Mouse (Mus musculus) thymus, adult 2 months (tissue): ENCODE measurements around the gene Ddias. TPM values are rescaled to one million over a fixed set of nuclear protein-coding genes. Genes with fewer than 3 reads are reported as not detected.

Source experiments
- DNase-seq: peaks from one replicate; pipeline ENCODE4 v3.0.0; 2021
- H3K27ac ChIP-seq: fragments of 200-500 bp; 2 replicates; pipeline ENCODE4 v1.5.1; 2012; ENCODE audit warnings: low read length, control low read depth; ENCODE audit not compliant: control insufficient read depth, insufficient read depth
- H3K27me3 ChIP-seq: fragments of 200-500 bp; 2 replicates; pipeline ENCODE4 v1.6.1; 2012; ENCODE audit warnings: mild to moderate bottlenecking, low read length, moderate library complexity, mixed read lengths; ENCODE audit not compliant: control insufficient read depth, insufficient read depth
- H3K36me3 ChIP-seq: fragments of 200-500 bp; 2 replicates; pipeline ENCODE4 v1.6.1; 2012; ENCODE audit warnings: mild to moderate bottlenecking, low read length, moderate library complexity; ENCODE audit not compliant: control insufficient read depth, insufficient read depth
- H3K4me1 ChIP-seq: fragments of 200-500 bp; replicated peaks from 2 replicates; pipeline ENCODE4 v1.6.1; 2012; ENCODE audit warnings: low read length; ENCODE audit not compliant: control insufficient read depth, insufficient read depth
- H3K4me3 ChIP-seq: fragments of 200-500 bp; 2 replicates; pipeline ENCODE4 v1.5.1; 2012; ENCODE audit warnings: mild to moderate bottlenecking, low read length, control low read depth, moderate library complexity; ENCODE audit not compliant: control insufficient read depth, insufficient read depth
- CTCF ChIP-seq: fragments of 200-500 bp; IDR thresholded peaks from 2 replicates; pipeline ENCODE4 v1.5.1; 2012; ENCODE audit warnings: mild to moderate bottlenecking, control low read depth, low read length, moderate library complexity, borderline replicate concordance; ENCODE audit not compliant: control insufficient read depth, poor library complexity, insufficient read depth; ENCODE audit errors: extremely low read depth
- POLR2A ChIP-seq: fragments of 200-500 bp; IDR thresholded peaks from 2 replicates; pipeline ENCODE4 v1.6.1; 2012; ENCODE audit warnings: mild to moderate bottlenecking, low read length, control low read depth, moderate library complexity; ENCODE audit not compliant: control insufficient read depth, poor library complexity, insufficient read depth; ENCODE audit errors: extremely low read depth
- WGBS: fragments of 180-500 bp; shearing (Covaris S2); methylation state at CpG from one replicate; pipeline ENCODE4 v1.1.7; 2018; 5-methylcytosine and 5-hydroxymethylcytosine counted together
- polyA plus RNA-seq: library from polyadenylated mRNA; depleted of rRNA; stranded (reverse); fragments of >200 nt; gene quantifications from 2 replicates; pipeline ENCODE4 v1.2.3, GENCODE M21; 2012

The Ddias gene
- polyA plus RNA-seq, 1 experiment: 0.81 TPM

GRCm38 (mm10) chr7:92893478-92893877, 19.4 kb upstream of the Ddias start:
- no peak overlapping the region for H3K27ac ChIP-seq
- WGBS: 40% methylated on average over 3 of the region's 3 CpGs

GRCm38 (mm10) chr7:92890618-92891230, 16.7 kb upstream of the Ddias start:
- 83% methylated on average over 4 of the region's 4 CpGs for WGBS
- DNase-seq: no peak
- Histone ChIP-seq H3K27me3 (no peaks in the 10 kb centered on the region), H3K4me3 (no peak overlapping the region), H3K36me3 (no peaks in the 10 kb centered on the region), H3K27ac (no peak overlapping the region), H3K4me1 (no peaks in the 10 kb centered on the region)
- TF ChIP-seq POLR2A: no peak

More at GRCm38 (mm10) chr7:92893478-92893877, 19.4 kb upstream of the Ddias start:
- TF ChIP-seq POLR2A (no peak), CTCF (no peak)
- Histone ChIP-seq H3K36me3 (no peaks in the 10 kb centered on the region), H3K27me3 (no peaks in the 10 kb centered on the region), H3K4me1 (no peaks in the 10 kb centered on the region), H3K4me3 (no peak overlapping the region)
- no peak for DNase-seq

- WGBS: 84% methylated on average over 1 of the region's 1 CpGs
- H3K4me1 ChIP-seq: no peaks in the 10 kb centered on the region
Observed at GRCm38 (mm10) chr7:92890211-92890610, 16.2 kb upstream of the Ddias start.

GRCm38 (mm10) chr7:92887230-92887629, 13.2 kb upstream of the Ddias start:
- Histone ChIP-seq H3K4me3 (no peak overlapping the region), H3K27ac (no peak overlapping the region), H3K27me3 (no peaks in the 10 kb centered on the region), H3K36me3 (no peaks in the 10 kb centered on the region), H3K4me1 (no peaks in the 10 kb centered on the region)
- WGBS: 92% methylated on average over 5 of the region's 5 CpGs
- TF ChIP-seq CTCF (no peak), POLR2A (no peak)
- DNase-seq: no peak

More at GRCm38 (mm10) chr7:92890211-92890610, 16.2 kb upstream of the Ddias start:
- DNase-seq: no peak
- Histone ChIP-seq H3K27me3 (no peaks in the 10 kb centered on the region), H3K36me3 (no peaks in the 10 kb centered on the region), H3K27ac (no peak overlapping the region), H3K4me3 (no peak overlapping the region)
- TF ChIP-seq CTCF (no peak), POLR2A (no peak)

GRCm38 (mm10) chr7:92886801-92887200, 12.8 kb upstream of the Ddias start:
- 94% methylated on average over 7 of the region's 7 CpGs for WGBS
- TF ChIP-seq CTCF: no peak
- no peak for TF ChIP-seq POLR2A
- H3K27me3 ChIP-seq: no peaks in the 10 kb centered on the region
- H3K4me1 ChIP-seq: no peaks in the 10 kb centered on the region
- DNase-seq: no peak
- H3K27ac ChIP-seq: no peak overlapping the region
- no peak overlapping the region for H3K4me3 ChIP-seq
- H3K36me3 ChIP-seq: no peaks in the 10 kb centered on the region

GRCm38 (mm10) chr7:92884998-92885660, 11.1 kb upstream of the Ddias start:
- no peaks in the 10 kb centered on the region for H3K27me3 ChIP-seq
- 93% methylated on average over 6 of the region's 6 CpGs for WGBS
- H3K27ac ChIP-seq: no peak overlapping the region
- H3K4me3 ChIP-seq: no peak overlapping the region
- TF ChIP-seq POLR2A: no peak
- no peak for TF ChIP-seq CTCF
- H3K4me1 ChIP-seq: no peaks in the 10 kb centered on the region
- DNase-seq: no peak
- no peaks in the 10 kb centered on the region for H3K36me3 ChIP-seq
